Mouse (Mus musculus): Measurements from ENCODE around the gene Kpna2. TPM values are rescaled to one million over a fixed set of nuclear protein-coding genes. Genes with fewer than 3 reads are reported as not detected.
"Not testable (repeated sequence)": the region's sequence is repeated elsewhere in the genome, so short reads cannot be mapped to it uniquely, and the experiment has no call there.

Gene Kpna2
- total RNA-seq, 1 experiment: 245 TPM

DNA sequence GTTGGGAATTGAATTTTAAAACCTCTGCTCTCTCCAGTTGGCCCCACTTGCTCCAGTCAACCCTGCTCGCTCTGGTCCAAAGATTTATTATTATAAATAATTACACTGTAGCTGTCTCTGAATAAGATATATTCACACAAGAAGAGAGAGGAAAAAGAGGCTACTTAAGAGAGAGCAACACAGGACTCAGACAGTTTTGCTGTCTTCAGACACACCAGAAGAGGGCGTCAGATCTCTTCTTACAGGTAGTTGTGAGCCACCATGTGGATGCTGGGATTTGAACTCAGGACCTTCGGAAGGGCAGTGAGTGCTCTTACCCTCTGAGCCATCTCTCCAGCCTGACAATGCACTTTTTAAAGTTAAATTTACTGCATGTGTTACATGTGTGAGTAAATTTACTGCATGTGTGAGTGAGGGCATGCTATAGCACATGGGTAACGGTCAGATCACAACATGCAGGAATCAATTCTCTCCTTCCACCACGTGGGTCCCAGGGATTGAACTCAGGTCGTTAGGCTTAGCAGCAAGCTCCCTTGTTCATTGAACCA, 18.1 kb upstream of the Kpna2 start:
- H3K4me1 ChIP-seq (ENCODE audit: control insufficient read depth in 2 of 2, insufficient read depth in 2 of 2, low read length in 2 of 2, poor library complexity in 1 of 2): peaks cover 3 to 8% of the 10 kb centered on the region in 2 experiments; a peak in 2 of 4 replicates
- TF ChIP-seq HCFC1 (IDR thresholded peaks at IDR 0.05; ENCODE audit: borderline replicate concordance, insufficient read depth, low read length) (no peak), CHD2 (IDR thresholded peaks at IDR 0.05; ENCODE audit: low read depth, low read length) (no peak), ZC3H11A (IDR thresholded peaks at IDR 0.05; ENCODE audit: borderline replicate concordance, low read depth, low read length) (no peak)
- H3K4me3 ChIP-seq (ENCODE audit: insufficient read depth in 1 of 2, low read depth in 1 of 2, low read length in 2 of 2, poor library complexity in 1 of 2, severe bottlenecking in 1 of 2): no peak overlapping the region
- no peak overlapping the region for H3K27ac ChIP-seq (ENCODE audit: insufficient read depth, low read depth, low read length, poor library complexity, severe bottlenecking)
- no peak for DNase-seq (ENCODE audit: low read depth, low spot score)
- no peaks in the 10 kb centered on the region for H3K36me3 ChIP-seq (ENCODE audit: control insufficient read depth, insufficient read depth, low read length, poor library complexity, severe bottlenecking)
- H3K9ac ChIP-seq (ENCODE audit: insufficient read depth, low read depth, low read length, poor library complexity, severe bottlenecking): no peak overlapping the region
- in situ Hi-C loops (cut with MboI; ENCODE audit: low sequenced_read_pairs in 2 of 2, unreplicated experiment in 2 of 2): no loop called here
- no peaks in the 10 kb centered on the region for H3K9me3 ChIP-seq (ENCODE audit: control insufficient read depth, insufficient read depth, low read depth, low read length)

- DNase-seq (ENCODE audit: low read depth, low spot score): no peak
- no peak overlapping the region for H3K27ac ChIP-seq (ENCODE audit: insufficient read depth, low read depth, low read length, poor library complexity, severe bottlenecking)
- no peak overlapping the region for H3K9ac ChIP-seq (ENCODE audit: insufficient read depth, low read depth, low read length, poor library complexity, severe bottlenecking)
- H3K4me1 ChIP-seq (ENCODE audit: control insufficient read depth in 2 of 2, insufficient read depth in 2 of 2, low read length in 2 of 2, poor library complexity in 1 of 2): peaks cover under 1 to 4% of the 10 kb centered on the region in 2 experiments; a peak in 2 of 4 replicates
- H3K36me3 ChIP-seq (ENCODE audit: control insufficient read depth, insufficient read depth, low read length, poor library complexity, severe bottlenecking): no peaks in the 10 kb centered on the region
- no peaks in the 10 kb centered on the region for H3K9me3 ChIP-seq (ENCODE audit: control insufficient read depth, insufficient read depth, low read depth, low read length)
- in situ Hi-C loops (cut with MboI; ENCODE audit: low sequenced_read_pairs in 2 of 2, unreplicated experiment in 2 of 2): no loop called here
- no peak overlapping the region for H3K4me3 ChIP-seq (ENCODE audit: insufficient read depth in 1 of 2, low read depth in 1 of 2, low read length in 2 of 2, poor library complexity in 1 of 2, severe bottlenecking in 1 of 2)
- TF ChIP-seq CHD2 (IDR thresholded peaks at IDR 0.05; ENCODE audit: low read depth, low read length) (no peak), ZC3H11A (IDR thresholded peaks at IDR 0.05; ENCODE audit: borderline replicate concordance, low read depth, low read length) (no peak), HCFC1 (IDR thresholded peaks at IDR 0.05; ENCODE audit: borderline replicate concordance, insufficient read depth, low read length) (no peak), ZNF384 (IDR thresholded peaks at IDR 0.05; ENCODE audit: low read depth, low read length) (no peak), MAFK (IDR thresholded peaks at IDR 0.05; ENCODE audit: insufficient read depth, low read depth, low read length) (no peak)
Measured at GRCm38 (mm10) chr11:107016893-107017292, 17.6 kb upstream of the Kpna2 start.

- 0 out of 2 replicates have a peak, but pooled peaks have one; percentile 19 for TF ChIP-seq ZNF384 (IDR thresholded peaks at IDR 0.05; ENCODE audit: low read depth, low read length)
- H3K4me1 ChIP-seq (ENCODE audit: control insufficient read depth in 2 of 2, insufficient read depth in 2 of 2, low read length in 2 of 2, poor library complexity in 1 of 2); H3K9ac ChIP-seq (ENCODE audit: insufficient read depth, low read depth, low read length, poor library complexity, severe bottlenecking); H3K36me3 ChIP-seq (ENCODE audit: control insufficient read depth, insufficient read depth, low read length, poor library complexity, severe bottlenecking); DNase-seq (ENCODE audit: low read depth, low spot score); H3K9me3 ChIP-seq (ENCODE audit: control insufficient read depth, insufficient read depth, low read depth, low read length); H3K27ac ChIP-seq (ENCODE audit: insufficient read depth, low read depth, low read length, poor library complexity, severe bottlenecking); in situ Hi-C loops (cut with MboI; ENCODE audit: low sequenced_read_pairs in 2 of 2, unreplicated experiment in 2 of 2); H3K4me3 ChIP-seq (ENCODE audit: insufficient read depth in 1 of 2, low read depth in 1 of 2, low read length in 2 of 2, poor library complexity in 1 of 2, severe bottlenecking in 1 of 2): not testable (repeated sequence)
Measured at GRCm38 (mm10) chr11:107015535-107016187, 16.3 kb upstream of the Kpna2 start.

- in situ Hi-C loops (cut with MboI; ENCODE audit: low sequenced_read_pairs in 2 of 2, unreplicated experiment in 2 of 2): no loop called here
- Histone ChIP-seq H3K4me3 (ENCODE audit: insufficient read depth in 1 of 2, low read depth in 1 of 2, low read length in 2 of 2, poor library complexity in 1 of 2, severe bottlenecking in 1 of 2) (peak overlapping the region; percentile 15 to 46; a peak in 3 of 4 replicates), H3K9ac (ENCODE audit: insufficient read depth, low read depth, low read length, poor library complexity, severe bottlenecking) (peak overlapping the region; percentile 53), H3K4me1 (ENCODE audit: control insufficient read depth in 2 of 2, insufficient read depth in 2 of 2, low read length in 2 of 2, poor library complexity in 1 of 2) (peaks cover 0 to 5% of the 10 kb centered on the region in 2 experiments; a peak in 1 of 4 replicates), H3K36me3 (ENCODE audit: control insufficient read depth, insufficient read depth, low read length, poor library complexity, severe bottlenecking) (no peaks in the 10 kb centered on the region), H3K27ac (ENCODE audit: insufficient read depth, low read depth, low read length, poor library complexity, severe bottlenecking) (no peak overlapping the region; the same call in 1 of the 2 replicates), H3K9me3 (ENCODE audit: control insufficient read depth, insufficient read depth, low read depth, low read length) (no peaks in the 10 kb centered on the region)
- peak; percentile 75 for DNase-seq (ENCODE audit: low read depth, low spot score)
- TF ChIP-seq HCFC1 (IDR thresholded peaks at IDR 0.05; ENCODE audit: borderline replicate concordance, insufficient read depth, low read length) (no peak), ZC3H11A (IDR thresholded peaks at IDR 0.05; ENCODE audit: borderline replicate concordance, low read depth, low read length) (no peak), ZNF384 (IDR thresholded peaks at IDR 0.05; ENCODE audit: low read depth, low read length) (no peak), MAFK (IDR thresholded peaks at IDR 0.05; ENCODE audit: insufficient read depth, low read depth, low read length) (no peak), CHD2 (IDR thresholded peaks at IDR 0.05; ENCODE audit: low read depth, low read length) (no peak)
Measured at GRCm38 (mm10) chr11:107014597-107015309, 15.4 kb upstream of the Kpna2 start.

Measured in ES-E14 (cell line).